ENCODE assay signal across 8 mouse cellular contexts in genomic region chr12:88360441-88361119, GRCm38 (mm10). TPM values are rescaled to one million over a fixed set of nuclear protein-coding genes. Genes with fewer than 3 reads are reported as not detected.
DNase-seq lines count a peak whose midpoint lies in the region; ATAC-seq and TF ChIP-seq lines count a peak whose summit lies in the region.

TSS of gene Adck1 (plus strand) at chr12:88360554.

- dilution Hi-C loops in CH12.LX (cut with MboI; ENCODE audit: extremely low pct_ligation_motif_present, extremely low pct_unique_long_range_greater_than_20kb, low sequenced_read_pairs): no loop called here

- no peaks in the 10 kb centered on the region for H3K27me3 ChIP-seq in CH12.LX (replicated peaks)
- H3K27me3 ChIP-seq in forebrain, embryonic 12.5 days: no peaks in the 10 kb centered on the region
- H3K27me3 ChIP-seq in heart, postnatal 0 days (ENCODE audit: control insufficient read depth, insufficient read depth, low read length): no peaks in the 10 kb centered on the region
- H3K27me3 ChIP-seq in liver, embryonic 16.5 days (ENCODE audit: control insufficient read depth, insufficient read depth, low read depth, low read length): no peaks in the 10 kb centered on the region
- H3K27me3 ChIP-seq in neural tube, embryonic 13.5 days: no peaks in the 10 kb centered on the region
- H3K27me3 ChIP-seq in testis, adult 2 months (ENCODE audit: control insufficient read depth, insufficient read depth, low read length): no peaks in the 10 kb centered on the region

- H3K27ac ChIP-seq in CH12.LX (ENCODE audit: insufficient read depth, low read depth): peak within 1 kb of the TSS; percentile 40
- H3K27ac ChIP-seq in forebrain, embryonic 12.5 days: 0 out of 2 replicates have a peak within 1 kb of the TSS, but pooled peaks have one; percentile 56
- H3K27ac ChIP-seq in heart, postnatal 0 days (ENCODE audit: low read depth): peak within 1 kb of the TSS; percentile 87
- peak within 1 kb of the TSS; percentile 64 for H3K27ac ChIP-seq in liver, embryonic 16.5 days (ENCODE audit: low read length)
- peak within 1 kb of the TSS; percentile 71 for H3K27ac ChIP-seq in neural tube, embryonic 13.5 days (replicated peaks)
- peak within 1 kb of the TSS; percentile 68 for H3K27ac ChIP-seq in testis, adult 2 months (ENCODE audit: control insufficient read depth, insufficient read depth, low read depth, low read length)

- in situ Hi-C loops in CH12.LX (cut with MboI; ENCODE audit: low pct_ligation_motif_present, low pct_unique_long_range_greater_than_20kb, low sequenced_read_pairs): no loop called here

- peak; percentile 83 for DNase-seq in CH12.LX (ENCODE audit: extremely low read depth)
- peak; percentile 76 for DNase-seq in c-Kit-positive CD71-positive TER-119-negative erythroid progenitor cells, embryonic 14.5 days (ENCODE audit: low read depth)
- peak; percentile 84 for DNase-seq in heart, postnatal 0 days (ENCODE audit: low spot score)
- peak; percentile 93 to 95 for DNase-seq in kidney, postnatal 4 days

- WGBS in forebrain, embryonic 12.5 days: 2% methylated on average over 38 of the region's 38 CpGs
- WGBS in heart, postnatal 0 days: under 1% methylated on average over 38 of the region's 38 CpGs
- WGBS in liver, embryonic 16.5 days (ENCODE audit: insufficient replicate concordance): under 1% methylated on average over 38 of the region's 38 CpGs
- under 1% methylated on average over 37 of the region's 38 CpGs for WGBS in neural tube, embryonic 13.5 days

- no peaks in the 10 kb centered on the region; the same call in 1 of the 2 replicates for H3K79me2 ChIP-seq in CH12.LX (replicated peaks; ENCODE audit: control insufficient read depth, extremely low read depth, insufficient read depth, poor library complexity, severe bottlenecking)

- H3K9me3 ChIP-seq in CH12.LX (replicated peaks; ENCODE audit: low read length): no peaks in the 10 kb centered on the region
- no peaks in the 10 kb centered on the region for H3K9me3 ChIP-seq in forebrain, embryonic 12.5 days
- no peaks in the 10 kb centered on the region for H3K9me3 ChIP-seq in heart, postnatal 0 days (replicated peaks; ENCODE audit: control insufficient read depth, low read length)
- no peaks in the 10 kb centered on the region for H3K9me3 ChIP-seq in liver, embryonic 16.5 days (replicated peaks; ENCODE audit: control insufficient read depth, low read length)
- no peaks in the 10 kb centered on the region for H3K9me3 ChIP-seq in neural tube, embryonic 13.5 days

- ATAC-seq in forebrain, embryonic 12.5 days (ENCODE audit: low FRiP score): peak; percentile 97
- ATAC-seq in heart, postnatal 0 days (ENCODE audit: insufficient read depth, low read depth): peak; percentile 97
- peak; percentile 96 for ATAC-seq in liver, embryonic 16.5 days (ENCODE audit: low read depth)
- peak; percentile 97 for ATAC-seq in neural tube, embryonic 13.5 days (ENCODE audit: low read depth)

- peaks cover 0 to 10% of the 10 kb centered on the region in 2 experiments for H3K36me3 ChIP-seq in CH12.LX (replicated peaks in 1 of 2; ENCODE audit: control insufficient read depth in 1 of 2, insufficient read depth in 1 of 2, low read length in 1 of 2)
- H3K36me3 ChIP-seq in forebrain, embryonic 12.5 days (replicated peaks): no peaks in the 10 kb centered on the region
- no peaks in the 10 kb centered on the region for H3K36me3 ChIP-seq in heart, postnatal 0 days (replicated peaks; ENCODE audit: control insufficient read depth, insufficient read depth, low read length)
- H3K36me3 ChIP-seq in liver, embryonic 16.5 days (ENCODE audit: control insufficient read depth, insufficient read depth): no peaks in the 10 kb centered on the region
- no peaks in the 10 kb centered on the region for H3K36me3 ChIP-seq in neural tube, embryonic 13.5 days
- H3K36me3 ChIP-seq in testis, adult 2 months (ENCODE audit: control insufficient read depth, insufficient read depth, low read length): no peaks in the 10 kb centered on the region

- no peak for TF ChIP-seq RAD21 in CH12.LX (IDR thresholded peaks at IDR 0.05; ENCODE audit: low read depth, low read length)

- no peak for TF ChIP-seq CTCF in CH12.LX (conservative IDR thresholded peaks at IDR 0.05 in 1 of 2, IDR thresholded peaks at IDR 0.05 in 1 of 2; ENCODE audit: low read depth in 2 of 2, low read length in 2 of 2)
- TF ChIP-seq CTCF in heart, postnatal 0 days (IDR thresholded peaks at IDR 0.05; ENCODE audit: low read depth): no peak
- TF ChIP-seq CTCF in testis, adult 2 months (IDR thresholded peaks at IDR 0.05; ENCODE audit: control insufficient read depth, insufficient read depth, insufficient replicate concordance, low read depth, low read length): no peak

- H3K4me3 ChIP-seq in CH12.LX (replicated peaks in 1 of 3; ENCODE audit: low read depth in 2 of 3, low read length in 2 of 3, poor library complexity in 1 of 3): peak within 1 kb of the TSS; percentile 69 to 95 (median 89)
- peak within 1 kb of the TSS; percentile 69 for H3K4me3 ChIP-seq in forebrain, embryonic 12.5 days (replicated peaks)
- H3K4me3 ChIP-seq in heart, postnatal 0 days (ENCODE audit: low read depth, low read length): peak within 1 kb of the TSS; percentile 95
- H3K4me3 ChIP-seq in liver, embryonic 16.5 days (ENCODE audit: low read depth, low read length): peak within 1 kb of the TSS; percentile 69
- H3K4me3 ChIP-seq in neural tube, embryonic 13.5 days: peak within 1 kb of the TSS; percentile 77
- H3K4me3 ChIP-seq in testis, adult 2 months (ENCODE audit: control insufficient read depth, low read depth, low read length): peak within 1 kb of the TSS; percentile 92

- peak within 1 kb of the TSS; percentile 56 for H3K9ac ChIP-seq in CH12.LX (ENCODE audit: insufficient read depth, low read depth)
- peak within 1 kb of the TSS; percentile 70 for H3K9ac ChIP-seq in forebrain, embryonic 12.5 days
- H3K9ac ChIP-seq in heart, postnatal 0 days (replicated peaks; ENCODE audit: low read depth, low read length): peak within 1 kb of the TSS; percentile 80
- H3K9ac ChIP-seq in liver, embryonic 16.5 days (ENCODE audit: low read depth, low read length): peak within 1 kb of the TSS; percentile 58
- peak within 1 kb of the TSS; percentile 84 for H3K9ac ChIP-seq in neural tube, embryonic 13.5 days

- no peak for TF ChIP-seq EP300 in CH12.LX (IDR thresholded peaks at IDR 0.05; ENCODE audit: low read length)
- no peak for TF ChIP-seq EP300 in heart, postnatal 0 days (IDR thresholded peaks at IDR 0.05; ENCODE audit: low read depth)

- H3K4me1 ChIP-seq in CH12.LX (ENCODE audit: control insufficient read depth in 1 of 2, insufficient read depth in 2 of 2): peaks cover 2 to 21% of the 10 kb centered on the region in 2 experiments; a peak in 3 of 4 replicates
- peaks cover 7% of the 10 kb centered on the region; the same call in 1 of the 2 replicates for H3K4me1 ChIP-seq in forebrain, embryonic 12.5 days
- H3K4me1 ChIP-seq in heart, postnatal 0 days (ENCODE audit: control insufficient read depth, insufficient read depth): no peaks in the 10 kb centered on the region
- H3K4me1 ChIP-seq in liver, embryonic 16.5 days (ENCODE audit: control insufficient read depth, low read depth, low read length): no peaks in the 10 kb centered on the region; the same call in 1 of the 2 replicates
- H3K4me1 ChIP-seq in neural tube, embryonic 13.5 days (replicated peaks): peaks cover 7% of the 10 kb centered on the region; the same call in 1 of the 2 replicates
- no peaks in the 10 kb centered on the region for H3K4me1 ChIP-seq in testis, adult 2 months (ENCODE audit: control insufficient read depth, insufficient read depth, low read length)

- peak; percentile 77 for TF ChIP-seq POLR2A in CH12.LX (IDR thresholded peaks at IDR 0.05; ENCODE audit: low read depth, low read length)
- TF ChIP-seq POLR2A in testis, adult 2 months (IDR thresholded peaks at IDR 0.05; ENCODE audit: control insufficient read depth, low read depth, low read length): peak; percentile 44; the same call in 1 of the 2 replicates

- H3K4me2 ChIP-seq in CH12.LX (ENCODE audit: insufficient read depth, low read depth, poor library complexity, severe bottlenecking): peak within 1 kb of the TSS; percentile 90
- H3K4me2 ChIP-seq in forebrain, embryonic 12.5 days: peak within 1 kb of the TSS; percentile 82
- H3K4me2 ChIP-seq in heart, postnatal 0 days (ENCODE audit: low read depth, low read length): peak within 1 kb of the TSS; percentile 98
- H3K4me2 ChIP-seq in liver, embryonic 16.5 days (ENCODE audit: low read depth, low read length): peak within 1 kb of the TSS; percentile 73
- peak within 1 kb of the TSS; percentile 75 for H3K4me2 ChIP-seq in neural tube, embryonic 13.5 days

TF ChIP-seq in CH12.LX, 34 proteins besides CTCF, POLR2A, EP300 and RAD21 (continues in another document):
- TF ChIP-seq MYC (IDR thresholded peaks at IDR 0.05; ENCODE audit: low read depth, low read length) (no peak), USF1 (IDR thresholded peaks at IDR 0.05; ENCODE audit: low read depth, low read length) (peak; percentile 71), GABPA (IDR thresholded peaks at IDR 0.05; ENCODE audit: insufficient replicate concordance, low read depth, low read length) (peak; percentile 56; the same call in 1 of the 2 replicates), IRF4 (IDR thresholded peaks at IDR 0.05; ENCODE audit: low read depth, low read length) (0 out of 2 replicates have a peak, but pooled peaks have one; percentile 30), NRF1 (IDR thresholded peaks at IDR 0.05; ENCODE audit: low read depth, low read length) (peak; percentile 75), KAT2A (IDR thresholded peaks at IDR 0.05; ENCODE audit: insufficient replicate concordance, low read length) (peak; percentile 86; the same call in 1 of the 2 replicates), MAX (IDR thresholded peaks at IDR 0.05; ENCODE audit: low read length) (peak; percentile 96), USF2 (conservative IDR thresholded peaks at IDR 0.05; ENCODE audit: low read depth, low read length) (peak; percentile 63), SIN3A (IDR thresholded peaks at IDR 0.05; ENCODE audit: low read length) (peak; percentile 84), ZC3H11A (IDR thresholded peaks at IDR 0.05; ENCODE audit: low read depth, low read length) (no peak), TBP (conservative IDR thresholded peaks at IDR 0.05; ENCODE audit: low read depth, low read length) (peak; percentile 62), CHD2 (IDR thresholded peaks at IDR 0.05; ENCODE audit: low read length) (no peak)

RNA-seq across cellular contexts. Expression of gene Adck1, which starts in this region (rescaled TPM):
- total RNA-seq in CH12.LX (2012; rRNA removed): 26.8 and 27.0 TPM in 2 replicates
- total RNA-seq in CH12.LX (2014; rRNA removed): 32.7 and 33.3 TPM in 2 replicates
- polyA plus RNA-seq in CH12.LX (2012; ENCODE audit: insufficient read length, low read depth): 27.0 and 29.4 TPM in 2 replicates
- 20.9 and 21.4 TPM in 2 replicates for polyA plus RNA-seq in forebrain, embryonic 12.5 days (2016; fragmentation: Nextera tagmentation; extraction: Ambion mirVana)
- 30.3 and 33.2 TPM in 2 replicates for total RNA-seq in heart, postnatal 0 days (2014; rRNA removed; ENCODE audit: low replicate concordance)
- 22.1 and 23.4 TPM in 2 replicates for polyA plus RNA-seq in heart, postnatal 0 days (2015; fragmentation: Nextera tagmentation; extraction: Ambion mirVana)
- 5.7 and 6.3 TPM in 2 replicates for polyA plus RNA-seq in liver, embryonic 16.5 days (2015; fragmentation: Nextera tagmentation; extraction: Ambion mirVana)
- polyA plus RNA-seq in neural tube, embryonic 13.5 days (2015; fragmentation: Nextera tagmentation; extraction: Ambion mirVana): 26.3 and 28.5 TPM in 2 replicates
- 10.9 and 11.8 TPM in 2 replicates for polyA plus RNA-seq in testis, adult 2 months (2012; rRNA removed)

Comparison
In these comparisons a context has a peak if more than half of its experiments do, and no peak if none do; other contexts are left out.
1. Peak in every context shown above with its lines: DNase-seq, ATAC-seq, H3K4me3 ChIP-seq and H3K27ac ChIP-seq.